Mouse (Mus musculus): ENCODE measurements around the gene Npb. TPM values are rescaled to one million over a fixed set of nuclear protein-coding genes. Genes with fewer than 3 reads are reported as not detected.

Npb gene
- total RNA-seq, 1 experiment = 0.94 TPM

DNA sequence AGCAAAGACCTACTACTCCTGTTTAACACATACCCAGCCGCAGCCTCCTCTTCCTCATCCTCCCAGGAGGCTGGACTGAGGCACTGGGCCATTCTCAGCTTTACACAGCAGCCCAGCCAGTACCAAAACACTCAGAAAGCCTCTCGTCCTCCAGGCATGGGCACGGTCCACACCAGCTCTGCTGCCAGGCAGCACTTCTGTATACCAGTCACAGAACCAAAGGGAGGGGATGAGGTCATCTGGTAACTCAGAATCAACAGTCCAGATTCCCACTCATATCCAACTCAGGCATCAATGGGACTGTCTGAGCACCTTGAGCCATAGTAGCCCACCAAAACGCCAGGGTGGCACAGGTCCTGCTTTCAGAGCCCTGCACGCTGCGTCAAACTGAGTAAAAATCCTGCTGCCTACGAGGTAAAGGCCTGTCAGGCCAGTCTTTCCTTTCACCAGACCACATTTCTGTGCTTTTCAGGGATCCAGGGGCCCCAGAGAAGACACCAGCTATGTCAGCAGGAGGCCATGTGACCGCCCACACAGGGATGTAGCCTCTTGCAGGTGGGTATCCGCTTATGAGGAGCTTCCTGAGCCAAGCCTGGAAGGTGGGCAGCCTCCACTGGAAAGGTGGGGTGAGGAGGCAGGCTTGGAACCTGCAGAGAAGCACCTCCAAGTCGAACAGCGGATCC is 18.6 kb downstream of the Npb start:
- Histone ChIP-seq H3K4me1 (ENCODE audit: control insufficient read depth in 2 of 2, insufficient read depth in 2 of 2, low read length in 2 of 2, poor library complexity in 1 of 2) (peaks cover 2 to 31% of the 10 kb centered on the region in 2 experiments; a peak in 3 of 4 replicates), H3K9me3 (ENCODE audit: control insufficient read depth, insufficient read depth, low read depth, low read length) (no peaks in the 10 kb centered on the region), H3K36me3 (ENCODE audit: control insufficient read depth, insufficient read depth, low read length, poor library complexity, severe bottlenecking) (peaks cover 23% of the 10 kb centered on the region), H3K9ac (ENCODE audit: insufficient read depth, low read depth, low read length, poor library complexity, severe bottlenecking) (no peak overlapping the region), H3K27ac (ENCODE audit: insufficient read depth, low read depth, low read length, poor library complexity, severe bottlenecking) (no peak overlapping the region), H3K4me3 (ENCODE audit: insufficient read depth in 1 of 2, low read depth in 1 of 2, low read length in 2 of 2, poor library complexity in 1 of 2, severe bottlenecking in 1 of 2) (no peak overlapping the region)
- in situ Hi-C loops (cut with MboI; ENCODE audit: low sequenced_read_pairs in 2 of 2, unreplicated experiment in 2 of 2) = no loop called here
- TF ChIP-seq CHD2 (IDR thresholded peaks at IDR 0.05; ENCODE audit: low read depth, low read length) (no peak), ZNF384 (IDR thresholded peaks at IDR 0.05; ENCODE audit: low read depth, low read length) (no peak), HCFC1 (IDR thresholded peaks at IDR 0.05; ENCODE audit: borderline replicate concordance, insufficient read depth, low read length) (no peak), ZC3H11A (IDR thresholded peaks at IDR 0.05; ENCODE audit: borderline replicate concordance, low read depth, low read length) (no peak), MAFK (IDR thresholded peaks at IDR 0.05; ENCODE audit: insufficient read depth, low read depth, low read length) (no peak)
- DNase-seq (ENCODE audit: low read depth, low spot score) = no peak

DNA sequence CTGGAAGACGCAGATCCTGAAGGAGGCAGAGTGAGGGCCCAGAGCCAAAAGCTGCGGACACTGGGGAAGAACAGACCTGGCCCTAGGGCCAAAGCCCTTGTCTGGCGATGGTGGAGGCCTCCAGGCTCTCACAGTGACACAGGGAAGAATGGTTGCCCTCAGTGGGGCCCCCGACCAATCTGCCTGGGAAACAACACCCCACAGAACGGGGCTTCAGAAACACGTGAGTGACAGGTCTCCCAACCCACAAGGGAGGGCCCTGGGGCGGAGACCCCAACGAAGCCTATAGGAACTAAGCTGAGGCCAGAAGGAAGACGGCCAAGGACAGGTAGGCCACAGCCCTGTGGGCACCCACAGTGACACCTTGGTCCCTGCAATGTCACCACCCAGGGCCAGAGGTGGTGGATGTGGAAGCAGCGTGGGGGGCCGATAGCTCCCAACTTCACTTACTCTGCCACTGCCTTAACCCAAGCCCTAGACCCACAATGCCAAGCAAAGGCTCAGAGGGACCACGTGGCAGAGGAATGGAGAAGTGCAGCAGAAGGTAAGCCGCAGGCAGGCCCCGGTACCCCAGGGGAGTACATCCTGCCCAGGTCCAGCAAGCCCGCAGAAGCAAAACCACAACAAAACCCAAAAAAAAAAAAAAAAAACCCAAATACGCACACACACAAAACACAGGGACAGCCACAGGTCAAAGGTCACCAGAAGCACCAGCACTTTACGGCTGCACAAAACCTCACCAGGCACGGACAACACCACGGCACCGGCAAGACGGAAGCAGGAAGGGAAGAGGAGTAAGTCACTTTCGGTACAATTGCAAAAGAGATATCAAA is 19.4 kb downstream of the Npb start:
- in situ Hi-C loops (cut with MboI; ENCODE audit: low sequenced_read_pairs in 2 of 2, unreplicated experiment in 2 of 2) = no loop called here
- H3K27ac ChIP-seq (ENCODE audit: insufficient read depth, low read depth, low read length, poor library complexity, severe bottlenecking) = no peak overlapping the region
- H3K9ac ChIP-seq (ENCODE audit: insufficient read depth, low read depth, low read length, poor library complexity, severe bottlenecking) = no peak overlapping the region; the same call in 1 of the 2 replicates
- H3K9me3 ChIP-seq (ENCODE audit: control insufficient read depth, insufficient read depth, low read depth, low read length) = no peaks in the 10 kb centered on the region
- peaks cover 2 to 33% of the 10 kb centered on the region in 2 experiments; a peak in 3 of 4 replicates for H3K4me1 ChIP-seq (ENCODE audit: control insufficient read depth in 2 of 2, insufficient read depth in 2 of 2, low read length in 2 of 2, poor library complexity in 1 of 2)
- TF ChIP-seq HCFC1 (IDR thresholded peaks at IDR 0.05; ENCODE audit: borderline replicate concordance, insufficient read depth, low read length) (no peak), CHD2 (IDR thresholded peaks at IDR 0.05; ENCODE audit: low read depth, low read length) (no peak), ZNF384 (IDR thresholded peaks at IDR 0.05; ENCODE audit: low read depth, low read length) (no peak; the same call in 1 of the 2 replicates)
- peaks cover 23% of the 10 kb centered on the region for H3K36me3 ChIP-seq (ENCODE audit: control insufficient read depth, insufficient read depth, low read length, poor library complexity, severe bottlenecking)
- no peak for DNase-seq (ENCODE audit: low read depth, low spot score)
- H3K4me3 ChIP-seq (ENCODE audit: insufficient read depth in 1 of 2, low read depth in 1 of 2, low read length in 2 of 2, poor library complexity in 1 of 2, severe bottlenecking in 1 of 2) = 0 out of 4 replicates have a peak overlapping the region, but pooled peaks of 1 of the 2 experiments have one; percentile 6

DNA sequence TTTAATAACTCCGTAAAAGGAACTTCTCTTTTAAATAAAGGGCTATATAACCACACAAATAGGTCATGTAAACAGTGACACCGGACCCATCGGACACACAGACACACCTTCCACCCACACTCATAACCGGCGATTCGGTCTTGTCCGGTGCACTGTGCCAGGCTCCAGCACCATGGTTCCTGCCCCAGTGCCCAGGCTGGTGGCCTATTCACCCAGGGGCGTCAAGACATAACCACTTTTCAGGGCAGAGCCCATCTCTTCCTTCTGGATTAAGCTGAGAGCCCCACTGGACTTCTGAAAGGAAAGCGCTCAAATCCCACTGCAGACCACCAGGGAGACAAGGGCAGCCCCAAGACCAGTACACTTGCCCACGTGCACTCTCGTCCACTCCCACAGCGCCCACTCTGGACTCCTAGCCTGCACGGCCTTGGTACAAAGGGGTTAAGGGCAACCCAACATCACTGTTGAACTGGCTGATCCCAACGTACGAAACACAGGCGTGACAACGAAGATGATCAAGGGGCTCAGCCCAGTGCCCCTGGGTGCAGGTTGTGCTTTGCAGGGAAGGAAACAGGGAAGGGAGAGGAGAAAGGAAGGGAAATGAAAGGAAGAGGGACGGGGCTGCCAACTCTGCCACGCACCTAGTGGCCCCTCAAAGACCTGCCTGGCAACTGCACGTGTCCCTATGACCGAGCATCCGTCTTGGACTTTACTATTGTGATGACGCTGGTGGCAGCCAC is 20.5 kb downstream of the Npb start:
- H3K36me3 ChIP-seq (ENCODE audit: control insufficient read depth, insufficient read depth, low read length, poor library complexity, severe bottlenecking) = peaks cover 23% of the 10 kb centered on the region
- in situ Hi-C loops (cut with MboI; ENCODE audit: low sequenced_read_pairs in 2 of 2, unreplicated experiment in 2 of 2) = no loop called here
- no peak for DNase-seq (ENCODE audit: low read depth, low spot score)
- no peak overlapping the region for H3K27ac ChIP-seq (ENCODE audit: insufficient read depth, low read depth, low read length, poor library complexity, severe bottlenecking)
- peak overlapping the region; percentile 61; the same call in 1 of the 2 replicates for H3K9ac ChIP-seq (ENCODE audit: insufficient read depth, low read depth, low read length, poor library complexity, severe bottlenecking)
- 0 out of 4 replicates have a peak overlapping the region, but pooled peaks of 1 of the 2 experiments have one; percentile 24 for H3K4me3 ChIP-seq (ENCODE audit: insufficient read depth in 1 of 2, low read depth in 1 of 2, low read length in 2 of 2, poor library complexity in 1 of 2, severe bottlenecking in 1 of 2)
- no peak for TF ChIP-seq CHD2 (IDR thresholded peaks at IDR 0.05; ENCODE audit: low read depth, low read length)
- no peak for TF ChIP-seq ZNF384 (IDR thresholded peaks at IDR 0.05; ENCODE audit: low read depth, low read length)
- TF ChIP-seq HCFC1 (IDR thresholded peaks at IDR 0.05; ENCODE audit: borderline replicate concordance, insufficient read depth, low read length) = no peak
- TF ChIP-seq MAFK (IDR thresholded peaks at IDR 0.05; ENCODE audit: insufficient read depth, low read depth, low read length) = no peak
- TF ChIP-seq ZC3H11A (IDR thresholded peaks at IDR 0.05; ENCODE audit: borderline replicate concordance, low read depth, low read length) = no peak
- H3K4me1 ChIP-seq (ENCODE audit: control insufficient read depth in 2 of 2, insufficient read depth in 2 of 2, low read length in 2 of 2, poor library complexity in 1 of 2) = peaks cover 2 to 33% of the 10 kb centered on the region in 2 experiments; a peak in 3 of 4 replicates
- H3K9me3 ChIP-seq (ENCODE audit: control insufficient read depth, insufficient read depth, low read depth, low read length) = no peaks in the 10 kb centered on the region

DNA sequence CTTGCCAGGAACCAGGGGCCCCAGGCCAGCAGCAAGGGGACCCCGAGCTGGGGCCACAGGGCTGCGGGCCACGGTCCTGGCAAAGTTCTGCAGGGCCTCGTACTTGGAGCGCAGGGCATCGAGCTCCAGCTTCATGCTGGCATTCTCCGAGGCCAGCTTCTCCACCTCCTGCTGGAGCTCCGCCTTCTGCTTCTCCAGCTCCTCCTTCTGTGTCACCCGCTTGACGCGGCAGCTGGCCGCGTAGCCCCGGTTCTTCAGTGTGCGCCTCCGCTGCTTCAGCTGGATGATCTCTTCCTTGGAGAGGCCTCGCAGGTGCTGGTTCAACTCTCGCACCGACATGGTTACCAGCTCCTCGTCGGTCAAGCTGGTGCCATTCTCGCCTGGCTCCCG is 21.1 kb downstream of the Npb start:
- in situ Hi-C loops (cut with MboI; ENCODE audit: low sequenced_read_pairs in 2 of 2, unreplicated experiment in 2 of 2) = no loop called here
- no peak for DNase-seq (ENCODE audit: low read depth, low spot score)
- H3K36me3 ChIP-seq (ENCODE audit: control insufficient read depth, insufficient read depth, low read length, poor library complexity, severe bottlenecking) = peaks cover 23% of the 10 kb centered on the region
- peak overlapping the region; percentile 24 to 26; a peak in 3 of 4 replicates for H3K4me3 ChIP-seq (ENCODE audit: insufficient read depth in 1 of 2, low read depth in 1 of 2, low read length in 2 of 2, poor library complexity in 1 of 2, severe bottlenecking in 1 of 2)
- H3K4me1 ChIP-seq (ENCODE audit: control insufficient read depth in 2 of 2, insufficient read depth in 2 of 2, low read length in 2 of 2, poor library complexity in 1 of 2) = peaks cover 4 to 33% of the 10 kb centered on the region in 2 experiments
- TF ChIP-seq MAFK (IDR thresholded peaks at IDR 0.05; ENCODE audit: insufficient read depth, low read depth, low read length) = no peak
- TF ChIP-seq ZC3H11A (IDR thresholded peaks at IDR 0.05; ENCODE audit: borderline replicate concordance, low read depth, low read length) = no peak
- TF ChIP-seq ZNF384 (IDR thresholded peaks at IDR 0.05; ENCODE audit: low read depth, low read length) = no peak
- TF ChIP-seq CHD2 (IDR thresholded peaks at IDR 0.05; ENCODE audit: low read depth, low read length) = no peak
- H3K9me3 ChIP-seq (ENCODE audit: control insufficient read depth, insufficient read depth, low read depth, low read length) = no peaks in the 10 kb centered on the region
- H3K9ac ChIP-seq (ENCODE audit: insufficient read depth, low read depth, low read length, poor library complexity, severe bottlenecking) = peak overlapping the region; percentile 61
- H3K27ac ChIP-seq (ENCODE audit: insufficient read depth, low read depth, low read length, poor library complexity, severe bottlenecking) = peak overlapping the region; percentile 56; the same call in 1 of the 2 replicates
